Mouse (Mus musculus) lung, adult 2 months (tissue): ENCODE results near the gene Id1.

Experiments used
- CTCF ChIP-seq: fragments of 200-500 bp; IDR thresholded peaks from 2 replicates; pipeline ENCODE4 v1.5.1; 2011; ENCODE audit warnings: mild to moderate bottlenecking, low read length, control low read depth; ENCODE audit not compliant: insufficient read depth
- POLR2A ChIP-seq: fragments of 200-500 bp; IDR thresholded peaks from 2 replicates; pipeline ENCODE4 v1.6.1; 2011; ENCODE audit warnings: low read depth, mild to moderate bottlenecking, control low read depth, low read length, borderline replicate concordance; ENCODE audit errors: extremely low read depth

GRCm38 (mm10) chr2:152785446-152786350, 49.6 kb downstream of the Id1 start:
- no peak for TF ChIP-seq CTCF
- peak; percentile 75; the same call in 1 of the 2 replicates for TF ChIP-seq POLR2A
